Mouse (Mus musculus) left cerebral cortex, adult 9 months (tissue): Measurements from ENCODE around the gene Iqsec1.

Source experiments
- DNase-seq, 2 experiments: peaks; one replicate each; pipeline ENCODE4 v3.0.0; 2022; ENCODE audit warnings: low spot score in 2 of 2

Gene Iqsec1

DNA sequence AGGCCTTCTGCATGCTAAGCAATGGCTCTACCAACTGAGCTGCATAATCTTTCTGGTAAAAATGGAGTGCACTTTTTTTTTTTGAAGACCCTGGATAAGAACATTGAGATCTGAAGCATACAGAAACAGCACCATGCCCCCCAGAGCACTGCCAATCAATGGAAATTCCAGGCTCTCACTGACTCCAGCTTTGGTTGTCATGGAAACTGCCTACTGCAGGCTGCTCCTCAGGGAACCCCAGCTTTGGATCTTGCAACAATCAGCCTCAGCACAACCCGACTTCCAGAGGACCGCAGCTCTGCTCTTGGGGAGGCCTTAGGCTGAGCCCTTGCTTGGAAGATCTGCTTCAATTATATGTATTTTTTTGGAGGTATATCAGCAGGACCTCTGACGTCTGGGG is 201.9 kb downstream of the Iqsec1 start:
- DNase-seq: no peak

DNA sequence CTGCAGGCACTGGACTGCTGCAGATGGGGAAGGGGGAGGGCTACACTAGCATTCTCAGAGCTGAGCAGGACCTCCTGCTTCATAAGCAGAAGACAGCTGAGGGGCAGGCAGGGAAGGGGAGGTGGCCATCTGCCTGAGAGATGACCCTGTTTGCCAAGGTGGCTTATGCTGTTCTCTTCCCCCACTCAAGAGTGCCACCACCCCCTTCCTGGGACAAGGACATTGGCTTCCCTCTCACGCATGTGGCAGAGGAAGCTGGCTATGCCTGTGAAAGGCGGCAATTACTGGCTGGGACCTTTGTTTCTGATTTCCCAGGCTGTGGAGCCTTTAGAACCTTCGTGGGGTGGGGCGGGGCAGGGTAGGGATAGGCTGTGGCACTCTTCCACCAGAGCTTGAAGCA is 204.5 kb downstream of the Iqsec1 start:
- DNase-seq: no peak

DNA sequence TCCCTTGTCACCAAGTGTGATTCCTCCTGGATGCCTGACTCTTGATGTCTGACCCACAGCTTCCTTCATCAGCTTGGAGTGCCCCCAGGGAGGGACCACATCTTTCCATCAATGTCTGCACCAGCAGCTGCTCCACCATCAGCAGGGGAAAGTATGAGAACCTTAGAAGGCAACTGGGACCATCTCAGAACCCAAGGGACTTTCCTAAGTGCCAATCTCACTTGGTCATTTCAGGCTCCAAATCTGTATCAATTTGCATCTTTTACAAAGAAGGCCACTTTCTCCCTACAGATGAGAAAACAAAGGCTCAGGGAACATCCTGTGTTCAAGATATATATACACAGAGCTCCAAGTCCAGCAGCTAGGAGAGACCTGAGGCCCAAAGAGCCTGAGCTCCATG is 205.3 kb downstream of the Iqsec1 start:
- DNase-seq: no peak

DNA sequence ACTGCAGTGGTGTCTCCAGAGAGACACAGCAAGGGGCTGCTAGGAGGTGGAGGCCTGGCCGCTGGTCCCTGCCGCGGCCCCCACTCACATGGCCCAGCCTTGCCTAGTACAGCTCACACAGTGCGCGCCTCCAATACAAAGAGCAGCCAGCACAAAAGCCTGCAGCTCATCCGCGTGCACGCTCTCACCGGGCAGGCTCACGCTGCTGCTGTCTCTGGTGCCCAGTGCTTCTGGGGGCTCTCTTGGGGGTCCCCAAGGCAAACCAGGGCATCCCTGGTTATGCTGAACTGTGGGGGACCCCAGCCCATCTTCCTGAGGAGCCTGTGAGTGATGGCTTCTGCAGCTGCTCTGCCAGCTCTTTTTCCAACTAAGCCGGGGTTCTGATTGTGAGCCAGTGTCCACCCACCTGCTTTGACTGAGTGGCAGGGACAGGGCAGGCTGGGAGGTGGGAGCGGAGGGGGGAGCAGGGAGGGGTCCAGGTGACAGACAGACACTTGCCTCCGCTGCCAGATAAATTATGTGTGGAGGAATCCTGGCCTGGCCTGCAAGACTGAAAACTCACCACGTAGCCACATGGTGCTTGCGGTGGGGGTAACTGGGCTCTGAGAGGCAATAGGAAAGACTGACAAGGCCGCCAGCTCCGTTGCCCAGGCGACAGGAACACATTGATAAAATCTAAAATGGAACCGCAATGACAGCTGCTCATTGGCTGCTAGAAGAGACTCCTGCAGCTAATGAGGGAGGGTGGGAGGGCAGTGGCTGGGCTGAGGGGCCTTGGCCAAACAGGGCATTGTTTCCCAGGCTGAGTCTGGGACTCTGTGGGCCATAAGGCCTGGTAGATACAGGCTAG is 206.3 kb downstream of the Iqsec1 start:
- DNase-seq: peak; percentile 52 to 68

DNA sequence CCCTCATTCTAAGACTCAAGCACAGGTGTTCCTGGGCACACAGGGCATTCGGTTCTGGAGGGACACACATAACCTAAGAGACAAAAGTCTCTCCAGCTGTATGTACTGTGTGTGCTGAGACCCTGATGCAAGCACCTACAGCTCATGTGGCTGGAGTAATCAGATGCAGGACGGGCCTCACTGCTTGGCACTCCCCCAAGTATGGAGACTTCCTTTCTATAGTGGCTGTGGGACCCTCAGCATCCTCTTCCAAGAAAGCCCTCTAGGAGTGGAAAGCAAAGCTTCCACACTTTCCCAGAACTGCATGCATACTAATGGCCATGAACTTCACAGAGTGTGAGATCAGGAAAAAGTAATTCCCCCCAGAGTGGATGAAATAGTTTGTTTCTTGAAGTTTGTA is 208.0 kb downstream of the Iqsec1 start:
- no peak for DNase-seq

DNA sequence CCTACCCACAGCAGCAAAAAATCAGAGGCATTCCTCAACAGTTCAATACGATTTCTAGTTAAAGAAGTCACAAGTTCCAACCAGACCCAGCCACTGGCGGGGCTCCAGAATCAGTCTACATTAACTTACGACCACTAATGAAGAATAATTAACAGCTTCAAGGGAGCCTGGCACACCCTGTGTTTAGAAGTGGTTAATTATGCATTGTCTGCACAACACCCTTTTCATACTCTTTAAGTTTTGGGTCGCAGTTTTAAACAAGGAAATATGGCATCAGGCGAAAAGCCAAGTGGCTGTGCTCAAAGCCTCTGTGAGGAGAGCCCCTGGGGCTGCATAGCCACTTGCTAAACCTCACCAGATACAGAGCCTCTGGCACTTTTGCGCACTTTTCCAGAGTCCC is 209.6 kb downstream of the Iqsec1 start:
- DNase-seq: no peak

DNA sequence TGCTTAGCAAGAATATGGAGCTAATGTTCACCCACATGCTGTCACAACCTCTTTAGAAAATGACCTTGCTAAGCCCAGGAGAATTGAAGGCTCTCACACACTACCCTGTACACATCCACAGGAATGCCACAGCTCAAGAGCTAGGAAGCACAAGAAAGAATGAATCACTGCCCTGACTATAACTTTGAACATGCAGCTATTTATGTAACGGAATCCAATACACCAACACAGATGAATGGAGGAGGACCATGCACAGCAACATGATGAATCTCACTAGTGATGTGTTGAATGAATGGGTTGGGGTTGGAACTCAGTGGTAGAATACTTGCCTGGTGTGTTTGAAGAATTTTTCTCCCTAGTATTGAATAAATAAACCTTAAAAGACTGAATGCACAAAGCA is 211.2 kb downstream of the Iqsec1 start:
- DNase-seq: no peak

DNA sequence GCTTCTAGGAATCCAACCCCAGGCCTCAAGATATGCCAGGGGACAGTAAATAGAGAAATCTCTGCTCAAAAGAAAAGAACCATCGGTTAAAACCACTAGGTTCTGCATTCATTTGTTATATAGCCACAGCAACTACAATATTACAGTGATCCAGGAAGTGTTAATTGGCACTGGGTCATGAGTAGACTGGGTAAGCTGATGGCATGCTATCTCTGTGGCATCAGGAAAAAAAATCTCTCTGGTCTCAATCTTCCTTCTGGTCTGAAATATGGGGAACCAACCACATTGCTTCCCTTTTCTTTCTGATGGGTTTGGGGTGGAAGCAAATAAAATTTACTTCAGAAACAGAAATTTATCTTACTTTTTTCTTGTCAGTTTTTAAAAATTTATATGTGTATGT is 212.9 kb downstream of the Iqsec1 start:
- DNase-seq: no peak

DNA sequence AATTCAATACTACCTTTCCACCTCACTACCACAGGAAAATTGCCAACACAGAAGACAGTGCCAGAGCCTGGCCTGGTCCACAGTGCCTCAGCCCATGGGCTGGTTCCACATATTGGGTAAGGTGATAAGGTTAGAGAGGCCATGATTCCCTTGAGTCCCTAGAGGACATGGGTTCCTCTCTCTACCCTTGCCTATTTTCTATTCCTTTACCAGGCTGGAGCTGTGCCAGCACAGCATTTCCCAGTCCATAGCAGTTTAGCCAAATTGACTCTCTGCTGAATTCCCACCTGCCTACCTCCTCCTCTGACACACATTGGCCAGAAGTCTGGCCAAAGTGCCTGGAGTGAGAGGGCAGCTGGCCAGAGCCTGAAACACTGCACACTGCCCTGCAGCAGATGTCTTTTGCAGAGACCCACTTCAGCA is 214.7 kb downstream of the Iqsec1 start:
- DNase-seq: no peak

DNA sequence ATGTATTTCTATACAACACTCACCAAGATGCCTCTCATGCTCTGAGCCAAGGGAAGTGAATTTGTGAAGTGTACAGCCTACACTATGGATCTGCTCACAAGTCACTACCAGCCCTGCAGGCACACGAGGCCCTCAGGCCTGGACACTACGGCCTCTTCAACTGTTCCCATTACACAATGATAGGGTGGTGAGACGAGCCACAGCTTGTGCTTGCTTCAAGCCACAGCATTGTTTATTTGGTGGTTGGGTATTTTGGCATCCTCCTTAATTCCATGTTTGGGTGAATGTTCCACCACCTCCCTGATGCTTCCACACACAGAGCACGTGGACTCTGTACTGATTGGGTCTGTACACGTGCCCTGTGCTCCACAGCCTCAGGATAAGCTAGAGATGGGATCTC is 216.4 kb downstream of the Iqsec1 start:
- no peak for DNase-seq

DNA sequence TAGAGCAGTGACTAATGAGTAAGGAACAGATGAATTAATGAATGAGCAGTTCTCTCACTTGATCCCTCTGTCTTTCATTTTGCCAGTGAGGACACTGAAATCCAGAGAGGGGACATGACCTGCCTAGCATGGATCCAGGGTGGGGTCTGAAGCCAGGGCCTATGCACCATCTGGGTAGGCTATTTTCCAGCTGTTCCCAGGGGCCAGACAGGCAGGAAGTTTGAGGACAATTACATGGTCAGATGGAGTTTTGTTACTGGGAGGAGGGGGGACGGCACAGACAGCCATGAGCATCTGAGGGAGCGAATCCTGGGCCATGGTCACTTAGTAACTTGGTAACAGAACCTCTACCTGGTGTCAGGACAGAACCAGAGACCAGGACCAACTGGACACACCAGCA is 220.0 kb downstream of the Iqsec1 start:
- DNase-seq: no peak

DNA sequence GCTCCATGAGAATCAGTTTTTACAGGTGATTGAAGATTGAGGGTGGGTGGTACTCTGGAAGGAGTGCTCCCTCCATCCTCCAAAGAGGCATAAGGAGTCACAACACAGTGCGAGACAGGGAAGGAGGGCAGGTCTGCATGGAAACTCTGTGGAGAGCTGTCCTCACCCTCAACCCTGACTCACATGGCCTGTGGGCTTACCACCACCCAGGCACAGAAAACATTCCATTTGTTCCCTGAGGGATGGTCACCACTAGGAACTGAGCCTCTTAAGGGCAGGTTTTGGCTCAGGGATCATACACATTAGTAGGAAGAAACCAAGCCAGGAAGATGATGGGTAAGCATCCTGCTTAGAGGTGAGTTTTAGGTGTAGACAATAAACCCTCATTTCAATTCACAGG is 220.6 kb downstream of the Iqsec1 start:
- no peak for DNase-seq

DNA sequence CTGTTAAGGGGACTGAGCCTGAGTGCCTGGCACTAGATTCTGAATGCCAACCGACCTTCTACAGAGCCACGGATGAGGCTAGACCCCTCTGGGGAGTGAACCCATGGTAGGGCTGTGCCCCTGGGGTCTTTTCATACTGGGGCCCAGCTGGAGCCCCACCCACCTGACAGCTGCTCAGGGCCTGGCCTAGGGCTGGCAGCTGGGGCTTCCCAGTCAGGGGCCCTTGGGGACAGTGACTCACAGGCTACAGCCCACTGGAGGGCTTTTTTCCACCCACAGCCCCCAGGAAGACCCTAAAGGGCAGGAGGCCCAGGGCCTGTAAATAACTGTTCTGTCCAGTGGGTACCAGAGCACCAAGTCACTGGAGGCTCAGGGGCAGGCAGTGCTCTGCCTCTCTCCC is 223.7 kb downstream of the Iqsec1 start:
- no peak for DNase-seq

DNA sequence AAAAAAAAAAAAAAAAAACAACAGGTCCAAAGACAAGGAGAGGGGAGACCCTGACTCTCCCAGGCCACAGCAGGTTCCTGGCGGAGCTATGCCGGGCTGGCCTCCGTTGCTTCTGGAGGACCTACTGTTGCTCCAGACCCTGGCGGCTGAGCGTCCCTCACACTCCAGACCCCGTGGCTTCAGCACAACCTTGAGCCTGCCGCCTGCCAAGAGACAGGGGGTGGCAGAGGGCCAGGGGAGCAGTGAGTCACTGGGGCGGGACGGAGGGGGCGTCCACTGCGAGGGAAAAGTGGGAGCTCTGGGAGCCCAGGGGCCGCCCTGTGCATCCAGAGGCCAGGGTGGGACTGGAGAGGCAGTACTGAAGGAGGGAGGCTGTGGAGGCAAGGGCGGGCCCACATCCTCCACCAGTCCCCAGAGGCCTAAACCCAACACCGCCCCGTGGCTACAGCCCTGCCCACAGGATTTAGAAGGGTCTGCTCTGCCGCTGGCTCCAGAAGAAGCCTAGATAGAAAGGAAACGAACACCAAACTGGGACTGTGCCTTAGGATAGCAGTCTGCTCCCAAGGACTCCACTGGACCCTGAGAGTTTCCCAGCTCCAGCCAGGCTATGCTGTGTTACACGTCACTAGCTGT is 224.4 kb downstream of the Iqsec1 start:
- DNase-seq: peak in 1 of 2 experiments; percentile 46

DNA sequence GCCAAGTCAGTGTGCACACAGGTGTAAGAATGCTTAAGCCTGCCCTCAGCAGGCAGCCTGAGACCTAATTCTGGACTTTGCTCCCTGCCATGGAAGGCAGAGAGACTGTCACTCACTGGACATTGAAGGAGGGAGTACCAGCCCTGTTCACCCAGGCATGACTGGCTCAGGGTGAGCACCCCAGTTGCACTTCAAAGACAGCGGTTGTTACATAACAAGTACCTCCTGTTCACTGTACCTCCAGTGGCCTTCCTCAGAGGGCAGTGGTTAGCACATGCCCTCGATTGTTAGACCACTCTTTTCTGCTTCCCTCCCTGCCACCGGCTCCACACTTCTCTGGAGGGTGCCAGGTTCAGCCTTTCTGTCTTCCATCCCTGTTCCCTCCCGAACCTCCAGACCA is 225.2 kb downstream of the Iqsec1 start:
- no peak for DNase-seq

DNA sequence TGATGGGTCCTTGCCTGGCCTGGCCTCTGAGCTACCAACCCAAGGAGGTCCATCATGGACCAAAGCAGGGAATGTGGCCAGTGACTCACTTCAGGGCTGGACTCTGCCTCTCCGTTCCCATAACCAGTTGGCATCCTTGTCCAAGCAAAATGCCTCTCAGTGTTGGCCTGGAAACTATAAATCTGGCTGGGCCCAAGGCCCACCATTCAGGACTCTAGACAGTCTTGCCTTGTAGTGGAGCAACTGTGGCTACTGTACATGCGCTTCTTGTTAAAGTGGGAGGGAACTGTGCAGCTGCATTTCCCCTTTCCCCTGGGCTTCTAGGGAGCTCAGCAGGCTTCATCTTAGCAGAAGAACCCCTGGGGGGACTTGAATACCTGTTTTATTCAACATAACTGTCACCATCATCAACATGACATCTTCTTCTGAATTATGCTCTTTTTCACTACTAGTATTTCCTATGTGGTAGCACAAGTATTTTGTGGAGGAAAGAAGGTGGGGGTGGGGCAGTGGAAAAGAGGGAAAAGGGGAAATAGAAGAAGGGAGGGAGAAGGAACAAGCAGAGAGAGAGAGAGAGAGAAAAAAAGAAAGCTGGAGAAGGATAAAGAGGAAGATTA is 226.3 kb downstream of the Iqsec1 start:
- DNase-seq: no peak

DNA sequence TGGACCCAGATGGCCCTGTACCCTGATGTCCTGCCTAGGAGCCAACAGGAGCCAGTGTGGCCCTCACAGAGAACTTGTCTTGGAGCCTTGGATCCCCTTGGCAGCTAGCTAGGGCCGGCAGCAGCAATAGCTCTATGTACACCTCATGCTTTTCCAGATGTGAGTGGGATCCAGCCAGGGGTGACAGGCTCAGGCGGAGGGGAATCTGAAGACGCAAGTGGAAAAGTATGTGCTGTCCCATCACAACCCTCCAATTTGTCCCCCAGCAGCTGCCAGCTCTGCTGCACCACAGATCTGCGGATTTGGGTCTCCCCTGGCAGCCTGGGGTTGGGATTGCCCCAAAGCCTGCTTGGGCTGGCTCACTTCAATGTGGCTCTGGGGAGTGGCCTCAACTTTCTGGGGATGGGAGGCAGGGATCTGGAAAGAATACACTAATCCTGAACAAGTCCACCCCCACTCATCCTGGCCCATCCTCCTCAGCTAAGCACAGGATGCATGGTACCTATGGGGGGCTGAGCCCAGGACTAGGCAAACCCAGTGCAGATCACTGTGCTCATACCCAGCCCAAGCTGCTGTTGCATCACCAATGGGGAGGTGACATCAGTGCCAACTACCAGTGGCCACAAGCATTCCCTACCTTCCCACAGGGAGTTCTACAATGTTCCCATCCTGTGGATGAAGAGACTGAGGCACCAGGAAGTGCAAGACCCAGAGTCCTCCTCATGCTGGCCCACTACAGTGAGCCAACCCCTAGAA is 227.0 kb downstream of the Iqsec1 start:
- no peak for DNase-seq

DNA sequence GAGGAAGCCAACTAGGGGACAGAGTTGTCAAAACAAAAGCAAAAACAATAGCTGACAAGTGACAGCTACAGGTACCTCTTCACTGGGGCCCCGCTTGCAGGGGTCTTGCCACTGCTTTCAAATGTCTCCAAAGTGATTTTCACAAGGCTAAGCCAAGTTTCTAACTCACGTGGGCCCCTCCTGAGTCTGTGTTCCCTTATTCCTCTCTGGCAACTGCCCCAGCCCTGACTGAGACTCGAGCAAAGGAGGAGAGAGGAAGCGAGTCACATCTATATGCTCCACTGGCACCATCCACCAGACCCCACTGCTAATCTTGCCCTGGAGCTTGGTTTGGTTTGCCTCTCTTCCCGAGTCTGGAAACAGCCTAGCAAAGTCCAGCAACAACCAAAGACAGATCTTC is 227.6 kb downstream of the Iqsec1 start:
- no peak for DNase-seq

DNA sequence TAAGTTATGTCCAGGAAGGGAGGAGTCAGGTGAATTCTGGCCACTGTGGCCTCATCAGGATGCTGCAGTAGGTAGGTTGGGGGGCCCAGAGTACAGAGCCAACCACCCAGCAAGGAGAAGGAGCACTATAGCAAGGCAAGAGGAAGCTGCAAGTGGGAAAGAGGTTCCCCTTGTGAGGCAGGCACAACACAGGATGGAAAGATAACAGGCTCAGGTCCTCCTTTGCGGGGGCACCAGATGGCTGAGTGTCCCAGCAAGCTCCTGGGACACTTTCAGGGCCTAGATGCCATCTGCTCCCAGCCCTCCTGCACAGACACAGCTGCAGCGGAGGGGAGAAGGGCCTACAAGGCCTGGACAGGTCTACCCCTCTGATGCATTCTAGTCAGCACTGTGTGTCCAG is 228.7 kb downstream of the Iqsec1 start:
- DNase-seq: no peak

DNA sequence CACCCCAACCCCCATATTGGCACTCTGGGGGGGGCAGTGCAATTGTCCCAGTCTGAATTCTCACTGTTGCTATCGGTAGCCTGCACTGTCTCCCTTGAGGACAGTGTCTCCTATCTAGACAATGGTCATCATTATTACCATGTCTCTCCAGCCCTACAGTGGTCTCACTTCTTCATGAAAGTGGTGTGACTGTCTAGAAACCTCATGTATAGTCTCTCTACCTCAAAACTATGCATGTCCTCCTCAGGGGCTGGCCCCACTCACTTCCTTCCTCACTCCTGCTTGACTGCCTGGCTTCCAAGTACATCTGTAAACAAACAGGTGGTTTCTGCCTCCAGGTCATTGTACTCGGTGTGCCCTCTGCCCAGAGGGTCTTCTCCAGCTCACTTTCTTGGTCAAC is 230.3 kb downstream of the Iqsec1 start:
- DNase-seq: no peak

DNA sequence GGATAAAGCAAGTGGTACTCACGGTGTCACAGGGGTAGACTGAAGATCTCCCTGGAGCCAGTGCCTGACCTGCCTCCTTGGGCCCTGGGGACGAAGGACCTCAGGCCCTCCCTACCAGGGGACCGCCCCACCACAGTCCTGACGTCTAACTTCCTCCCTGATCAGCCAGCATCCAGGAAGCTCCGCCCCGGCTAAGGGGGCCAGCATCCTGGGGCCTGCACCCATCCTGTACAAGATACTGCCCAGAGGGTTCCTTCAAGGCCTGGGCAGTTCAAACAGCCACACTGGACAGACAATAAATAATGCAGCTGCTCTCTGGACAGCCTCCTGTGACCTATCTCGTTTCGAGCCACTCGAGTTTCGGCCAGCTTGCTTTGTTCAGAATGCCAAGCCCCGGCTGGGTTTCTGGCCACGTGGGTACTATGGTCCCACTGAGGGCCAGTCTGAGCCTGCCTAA is 231.0 kb downstream of the Iqsec1 start:
- peak in 1 of 2 experiments; percentile 32 for DNase-seq

DNA sequence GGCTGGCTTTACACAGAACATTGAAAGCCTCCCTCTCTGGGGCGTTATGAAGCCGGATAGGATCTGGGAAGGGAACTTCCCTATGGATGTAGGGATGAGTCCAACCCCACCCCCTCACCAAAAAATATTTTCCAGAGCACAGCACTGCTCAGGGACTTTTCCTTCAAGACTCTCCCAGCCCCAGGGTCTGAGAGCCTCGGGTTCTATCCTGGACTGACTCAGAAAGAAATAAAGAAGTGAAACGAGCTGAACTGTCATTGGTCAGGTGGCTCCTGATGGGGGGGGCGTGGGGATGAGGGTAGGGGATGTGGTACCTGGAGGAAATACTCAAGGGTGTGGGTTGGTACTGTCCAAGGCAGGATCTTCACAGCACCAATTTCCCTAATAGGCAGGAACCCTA is 231.9 kb downstream of the Iqsec1 start:
- no peak for DNase-seq
